Mouse (Mus musculus): ENCODE results near the gene Rer1. TPM values are rescaled to one million over a fixed set of nuclear protein-coding genes. Genes with fewer than 3 reads are reported as not detected.
A peak's percentile ranks its signal among the peaks of the same experiment; 100 is the strongest.

The Rer1 gene
- polyA plus RNA-seq, 1 experiment from 2014 or later: 184 TPM

DNA sequence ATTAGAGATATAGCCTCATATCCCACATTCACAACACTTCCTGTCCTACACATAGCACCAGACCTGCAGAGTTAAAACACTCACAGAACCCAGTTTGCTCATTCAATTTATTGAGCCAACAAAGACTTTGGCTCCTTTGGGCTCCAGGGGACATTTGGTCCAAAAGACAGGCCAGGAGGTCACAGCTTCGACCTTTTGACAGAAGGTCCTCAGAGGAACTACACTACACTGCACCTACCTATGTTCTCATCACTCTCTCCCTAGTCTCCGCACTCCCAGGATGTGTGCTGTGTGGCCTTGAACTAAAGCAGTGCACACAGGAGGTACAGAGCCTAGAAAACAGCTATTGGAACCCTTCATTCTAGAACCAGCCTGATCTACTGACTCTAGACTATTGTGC lies 10.4 kb downstream of the Rer1 start:
- DNase-seq (ENCODE audit: low spot score): no peak

DNA sequence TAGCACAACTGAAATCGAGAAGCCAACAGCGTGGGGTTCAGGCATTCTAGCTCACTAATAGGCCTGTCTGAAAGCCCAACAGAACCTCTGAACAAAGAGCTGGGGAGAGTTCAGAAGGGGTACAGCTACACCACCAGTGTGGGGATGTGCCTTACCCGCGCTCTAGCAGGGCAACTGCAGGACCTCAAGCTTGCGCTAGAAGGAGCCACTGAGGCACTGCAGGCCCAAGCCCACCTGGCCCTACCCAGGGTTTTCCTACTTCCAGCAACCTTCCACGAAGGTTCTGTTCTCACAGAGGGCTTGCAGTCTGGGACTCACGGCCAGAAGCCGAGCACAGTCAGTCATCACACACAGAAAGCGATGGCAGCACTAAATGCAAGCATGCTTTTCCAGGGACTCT lies 11.0 kb downstream of the Rer1 start:
- DNase-seq (ENCODE audit: low spot score): no peak

DNA sequence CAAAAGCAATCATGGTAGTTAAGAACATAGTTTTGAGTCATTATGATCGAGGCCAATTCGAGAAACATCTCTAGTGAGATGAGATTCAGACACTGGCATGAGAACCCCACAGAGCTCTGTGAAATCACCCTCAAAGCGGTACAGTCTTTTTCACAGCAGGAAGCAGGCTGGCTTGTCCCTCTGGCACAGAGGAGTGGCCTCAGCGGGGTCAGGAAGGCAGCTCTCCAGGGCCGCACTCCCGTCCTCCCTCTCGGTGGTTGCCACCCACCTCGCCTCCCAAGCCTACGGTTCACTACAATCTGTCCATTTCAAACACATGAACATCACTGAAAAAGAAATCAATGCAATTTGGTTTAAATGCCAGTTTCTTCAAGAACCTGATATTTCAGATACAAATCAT lies 11.8 kb downstream of the Rer1 start:
- no peak for DNase-seq (ENCODE audit: low spot score)

DNA sequence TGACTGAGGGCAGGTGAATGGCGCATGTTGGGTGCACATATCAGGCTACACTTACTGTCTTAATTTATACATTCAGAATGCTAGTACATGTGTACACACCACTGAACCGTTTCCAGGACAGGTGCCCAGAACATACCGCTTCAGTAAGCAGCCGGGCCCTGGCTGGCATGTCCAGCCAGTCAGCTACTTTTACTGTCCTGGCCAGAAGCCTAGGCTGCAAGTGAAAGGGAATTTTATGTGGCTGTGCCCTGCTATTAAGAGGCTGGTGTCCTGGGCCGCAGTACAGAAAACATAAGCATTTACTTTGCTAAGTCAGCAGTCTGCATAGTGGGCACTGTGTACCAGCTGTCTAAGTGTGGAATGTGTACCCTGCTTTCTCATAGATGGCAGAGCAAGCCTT lies 15.3 kb downstream of the Rer1 start:
- no peak for DNase-seq (ENCODE audit: low spot score)

DNA sequence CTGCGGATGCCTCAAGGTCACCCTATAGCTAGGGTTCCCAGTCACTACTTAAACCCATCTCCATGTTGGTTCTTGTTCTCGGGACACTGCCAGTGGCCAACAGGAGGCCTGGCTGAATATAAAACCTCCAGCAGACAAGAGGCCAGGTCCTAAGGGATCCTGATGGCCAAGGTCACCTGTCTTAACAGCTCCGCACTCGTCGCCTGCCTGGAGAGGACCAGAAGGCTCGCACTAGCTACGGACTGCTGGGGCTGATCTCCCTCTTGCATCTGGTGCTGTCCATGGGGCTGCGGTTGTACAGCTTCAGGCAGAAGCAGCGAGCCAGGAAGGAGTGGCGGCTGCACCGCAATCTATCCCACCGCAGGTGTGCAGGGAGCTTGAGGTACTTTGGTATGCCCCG lies 16.0 kb downstream of the Rer1 start:
- DNase-seq (ENCODE audit: low spot score): no peak

DNA sequence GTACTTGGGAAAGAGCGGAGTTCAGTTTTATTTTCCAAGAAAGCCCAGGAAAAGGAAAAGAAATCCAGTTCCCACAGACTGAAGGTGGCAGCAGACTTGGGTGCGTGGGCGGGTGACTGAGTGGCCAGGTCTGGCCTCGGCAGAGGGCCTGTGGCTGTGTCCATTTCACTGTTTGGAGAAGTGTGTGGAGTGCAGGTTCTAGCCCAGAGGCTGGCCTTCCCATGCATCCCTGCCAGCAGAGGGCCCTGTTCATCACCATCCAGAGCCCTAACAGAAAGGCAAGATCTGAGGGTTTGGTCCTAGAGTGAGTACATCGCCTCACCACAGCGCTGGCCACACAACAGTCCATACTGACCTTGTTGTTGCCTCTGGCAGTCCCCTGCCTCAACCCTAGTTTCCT lies 17.0 kb downstream of the Rer1 start:
- no peak for DNase-seq (ENCODE audit: low spot score)

DNA sequence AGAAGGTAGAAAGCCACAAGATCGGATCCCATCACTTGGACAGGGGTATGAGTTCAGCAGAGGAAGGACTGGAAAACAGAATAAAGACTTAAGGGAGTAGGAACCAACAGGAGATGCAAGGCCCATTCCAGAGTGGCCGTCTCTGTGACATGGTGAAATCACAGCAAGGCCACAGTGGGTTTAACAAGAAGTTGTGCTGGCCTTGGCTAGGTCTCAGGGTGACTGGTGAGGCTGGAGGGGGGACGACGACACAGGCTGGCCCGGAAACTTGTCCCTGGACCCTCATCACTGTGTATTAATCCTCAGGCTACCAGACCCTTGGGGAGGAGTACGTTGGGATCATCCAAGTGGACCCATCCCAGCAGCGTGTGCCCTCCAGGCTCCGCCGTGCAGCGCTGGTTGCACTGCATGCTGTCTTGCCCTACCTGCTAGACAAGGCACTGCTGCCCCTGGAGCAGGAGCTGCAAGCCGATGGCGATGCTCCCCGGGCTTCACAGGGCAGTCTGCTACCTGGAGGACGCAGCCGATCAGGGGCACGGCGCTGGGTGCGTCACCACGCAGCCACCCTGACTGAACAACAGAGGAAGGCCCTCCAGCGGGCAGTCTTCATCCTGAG lies 17.7 kb downstream of the Rer1 start:
- DNase-seq (ENCODE audit: low spot score): no peak

DNA sequence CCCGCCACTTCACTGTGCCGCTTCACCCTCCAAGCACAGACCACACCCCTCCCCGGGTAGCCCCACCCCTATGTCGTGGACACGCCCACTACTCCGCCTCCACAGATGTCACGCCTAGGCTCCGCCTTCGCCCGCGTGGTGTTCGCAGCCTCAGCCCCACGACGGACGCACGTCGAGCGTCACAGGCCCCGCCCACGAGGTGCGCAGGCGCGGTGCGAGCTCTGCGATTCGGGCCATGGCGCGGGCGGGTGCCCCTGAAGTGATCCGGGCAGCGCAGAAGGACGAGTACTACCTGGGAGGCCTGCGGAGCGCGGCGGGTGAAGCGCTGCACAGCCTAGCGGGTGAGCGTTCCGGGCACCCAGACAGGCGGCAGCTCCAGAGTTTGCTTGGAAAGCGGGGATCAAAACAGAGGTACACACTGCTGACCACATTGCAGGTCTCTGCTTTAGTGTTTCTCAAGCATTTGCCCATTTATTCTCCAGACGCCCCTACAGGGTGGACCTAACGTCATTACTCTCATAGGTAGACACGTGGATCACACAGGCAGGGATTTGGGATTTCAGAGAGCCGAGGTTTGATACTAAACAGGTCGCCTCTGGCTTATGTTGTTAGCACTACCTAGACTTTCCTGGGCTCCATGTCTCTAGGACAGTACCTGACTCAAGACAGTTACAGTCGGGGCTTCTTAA lies 19.2 kb downstream of the Rer1 start, which contains the start of gene Pex10:
TSS of gene Pex10 (plus strand) at position 183 of the 689 bp plus-strand sequence.
- DNase-seq (ENCODE audit: low spot score): peak; percentile 99

DNA sequence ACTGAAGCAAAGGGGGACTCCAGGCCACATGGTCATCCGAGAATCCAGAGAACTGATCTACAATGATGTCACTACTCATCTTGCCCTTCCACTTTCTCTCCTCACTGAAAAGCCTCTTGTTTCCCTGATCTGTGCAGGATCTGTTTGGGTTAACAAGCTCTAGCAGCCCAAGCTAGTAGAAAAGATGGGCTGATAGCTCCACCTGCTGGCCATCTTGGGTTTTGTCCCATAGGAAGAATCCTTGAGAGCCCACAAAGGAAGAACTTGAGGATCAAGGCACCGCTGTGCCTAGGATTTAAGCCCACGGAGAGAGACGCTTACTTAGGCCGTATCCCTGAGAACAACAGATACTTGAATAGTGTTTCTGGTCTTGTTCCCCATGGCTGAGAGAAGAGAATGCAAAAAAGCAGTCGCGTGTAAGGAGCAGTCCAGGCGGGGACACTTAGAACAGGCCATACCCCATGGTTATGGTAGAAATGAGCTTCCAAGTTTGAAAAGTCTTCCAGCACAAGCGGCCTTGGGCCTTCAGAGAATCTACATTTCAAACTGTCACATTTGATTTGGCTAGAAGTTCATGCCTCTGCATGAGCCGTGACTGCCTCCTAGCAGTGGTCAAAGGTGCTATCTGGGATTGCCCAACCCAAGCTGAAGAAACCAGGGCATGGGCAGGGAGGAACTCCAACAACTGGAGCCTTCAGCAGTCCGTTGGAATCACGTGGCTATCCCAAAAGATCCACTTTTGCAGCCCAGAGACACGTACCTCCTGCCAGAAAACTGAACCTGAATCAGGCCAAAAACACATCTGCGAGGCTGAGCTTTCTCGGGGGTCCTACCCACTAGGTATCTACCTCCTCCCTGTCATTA lies 20.0 kb downstream of the Rer1 start:
- DNase-seq (ENCODE audit: low spot score): peak; percentile 86

DNA sequence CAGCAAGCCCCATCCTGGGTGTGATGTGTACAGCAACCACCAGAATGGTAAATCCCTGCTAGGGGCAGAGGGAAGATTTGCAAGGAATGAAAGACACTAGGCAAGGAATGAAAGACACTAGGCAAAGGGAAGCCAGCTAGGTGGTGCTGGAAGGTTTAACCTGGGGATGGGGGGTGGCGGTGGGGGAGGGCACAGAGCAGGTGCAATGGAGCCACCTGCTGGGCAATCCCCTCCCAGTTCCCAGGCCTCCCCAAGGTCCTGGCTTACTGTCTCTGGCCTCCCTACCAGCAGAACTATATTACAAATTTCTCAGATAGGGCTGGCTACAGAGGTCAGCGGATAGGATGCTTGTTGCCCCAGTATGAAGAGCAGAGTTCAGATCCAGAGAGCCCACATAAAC lies 21.7 kb downstream of the Rer1 start:
- DNase-seq (ENCODE audit: low spot score): no peak

DNA sequence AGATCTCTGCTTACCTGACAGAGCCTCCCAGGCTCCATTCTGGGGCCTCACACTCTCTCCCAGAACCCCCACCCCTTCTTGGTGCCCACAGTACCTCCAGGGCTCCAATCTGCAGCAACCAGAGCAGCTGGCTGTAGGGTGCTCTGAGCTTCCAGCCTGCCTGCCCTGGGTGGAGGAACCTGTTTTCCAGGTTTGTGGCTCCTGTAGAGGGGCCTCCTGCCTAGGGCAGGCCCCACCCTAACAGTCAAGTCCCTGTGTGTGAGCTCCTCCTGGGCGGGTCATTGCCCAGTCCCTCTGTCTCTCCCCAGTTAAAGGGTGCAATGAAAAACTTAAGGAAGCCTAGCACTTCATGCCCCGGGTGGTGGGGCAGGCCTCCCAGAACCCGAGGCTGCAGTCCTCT lies 22.3 kb downstream of the Rer1 start:
- no peak for DNase-seq (ENCODE audit: low spot score)

DNA sequence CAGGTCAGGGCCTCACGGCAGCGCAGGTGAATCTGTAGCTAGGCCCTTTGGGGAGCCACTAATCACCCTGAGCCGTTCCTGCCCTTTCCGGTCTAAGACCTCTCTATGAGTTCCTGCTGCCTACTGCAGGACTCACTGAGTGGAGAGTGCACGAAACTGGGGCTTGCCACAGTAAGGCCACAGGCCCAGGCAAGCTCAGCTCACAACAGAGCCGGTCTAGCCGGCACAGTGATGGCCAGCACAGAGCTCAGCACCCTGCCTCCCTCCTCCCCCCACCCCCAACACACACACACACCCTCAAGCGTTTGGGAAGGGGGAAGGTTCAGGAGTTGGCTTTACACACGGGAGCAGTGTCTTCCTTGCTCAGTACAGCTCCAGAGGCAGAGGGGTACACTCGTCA lies 27.9 kb downstream of the Rer1 start:
- DNase-seq (ENCODE audit: low spot score): no peak

DNA sequence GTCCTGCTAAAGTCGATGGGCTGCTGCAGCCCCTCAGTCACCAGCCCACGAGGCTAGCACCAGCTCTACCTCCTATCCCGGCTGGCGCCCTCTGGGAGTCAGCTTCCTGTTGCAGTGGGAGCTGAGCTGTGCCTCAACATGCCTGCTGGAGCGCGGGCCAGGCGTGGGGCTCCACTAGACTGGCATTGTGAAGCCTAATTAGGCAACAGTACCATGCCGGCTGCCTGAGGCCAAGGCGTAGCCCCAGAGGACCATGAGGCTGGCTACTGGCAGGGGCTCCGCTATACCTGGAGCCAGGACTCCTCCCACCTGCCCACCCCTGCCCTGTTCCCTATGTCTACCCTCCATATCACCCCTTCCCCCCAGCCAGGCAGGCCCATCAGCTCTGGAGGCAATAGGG lies 29.5 kb downstream of the Rer1 start, which contains the start of gene Plch2:
TSS of gene Plch2 (minus strand) at position 61 of the 400 bp plus-strand sequence.
- no peak for DNase-seq (ENCODE audit: low spot score)

DNA sequence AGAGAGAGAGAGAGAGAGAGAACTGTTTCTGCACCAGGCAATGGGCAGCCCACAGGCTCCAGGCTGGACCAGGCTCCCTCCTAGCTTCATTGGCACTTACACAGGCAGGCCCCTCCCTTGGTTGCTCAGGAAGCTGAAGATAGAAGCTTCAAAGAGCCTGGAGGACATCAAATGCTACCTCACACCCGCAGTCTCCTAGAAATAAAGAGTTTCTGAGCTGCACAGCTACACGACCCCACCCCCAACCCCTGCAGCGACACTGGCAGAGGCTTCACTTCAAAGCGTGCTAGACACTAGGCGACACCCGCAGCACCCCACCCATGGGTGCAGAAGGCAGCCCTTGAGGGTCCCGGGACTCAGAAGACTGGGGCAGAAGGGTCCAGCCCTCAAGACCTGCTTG lies 36.1 kb downstream of the Rer1 start:
- DNase-seq (ENCODE audit: low spot score): peak; percentile 77

DNA sequence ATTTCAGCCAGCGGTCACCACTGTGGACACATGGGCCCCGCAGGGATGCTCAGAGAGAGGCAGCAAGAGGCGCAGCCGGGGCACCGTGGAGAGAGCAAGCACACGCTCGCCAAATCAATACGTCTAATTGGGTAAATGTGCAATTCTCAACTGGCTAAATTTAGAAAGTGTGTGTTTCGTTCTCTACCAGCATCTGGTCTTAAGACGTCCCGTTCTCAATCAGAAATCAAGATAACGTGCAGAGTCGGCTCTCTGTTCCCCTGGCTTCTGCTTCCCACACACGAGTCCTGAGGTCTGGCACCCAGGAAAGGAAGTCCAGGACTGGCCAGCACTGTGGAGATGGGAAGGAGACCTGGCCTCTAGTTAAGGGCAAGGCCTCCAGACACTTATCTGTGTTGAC lies 39.5 kb downstream of the Rer1 start:
- DNase-seq (ENCODE audit: low spot score): no peak

DNA sequence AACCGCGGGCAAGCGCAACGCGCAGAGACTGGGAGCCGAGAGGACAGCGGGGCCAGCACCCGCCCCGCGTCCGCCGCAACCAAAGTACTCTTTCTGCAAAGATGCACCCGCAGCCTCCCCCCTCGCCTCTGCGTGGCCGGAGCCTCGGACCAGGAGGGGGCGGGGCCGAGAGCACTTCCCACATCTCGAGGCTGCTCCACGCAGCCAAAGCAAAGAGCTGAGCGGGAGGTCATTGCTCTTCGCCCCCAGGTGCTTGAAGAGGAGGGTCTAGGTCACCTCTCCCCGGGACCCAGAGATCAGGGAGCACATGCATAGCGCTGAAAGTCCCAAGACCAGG lies 42.9 kb downstream of the Rer1 start:
- no peak for DNase-seq (ENCODE audit: low spot score)

DNA sequence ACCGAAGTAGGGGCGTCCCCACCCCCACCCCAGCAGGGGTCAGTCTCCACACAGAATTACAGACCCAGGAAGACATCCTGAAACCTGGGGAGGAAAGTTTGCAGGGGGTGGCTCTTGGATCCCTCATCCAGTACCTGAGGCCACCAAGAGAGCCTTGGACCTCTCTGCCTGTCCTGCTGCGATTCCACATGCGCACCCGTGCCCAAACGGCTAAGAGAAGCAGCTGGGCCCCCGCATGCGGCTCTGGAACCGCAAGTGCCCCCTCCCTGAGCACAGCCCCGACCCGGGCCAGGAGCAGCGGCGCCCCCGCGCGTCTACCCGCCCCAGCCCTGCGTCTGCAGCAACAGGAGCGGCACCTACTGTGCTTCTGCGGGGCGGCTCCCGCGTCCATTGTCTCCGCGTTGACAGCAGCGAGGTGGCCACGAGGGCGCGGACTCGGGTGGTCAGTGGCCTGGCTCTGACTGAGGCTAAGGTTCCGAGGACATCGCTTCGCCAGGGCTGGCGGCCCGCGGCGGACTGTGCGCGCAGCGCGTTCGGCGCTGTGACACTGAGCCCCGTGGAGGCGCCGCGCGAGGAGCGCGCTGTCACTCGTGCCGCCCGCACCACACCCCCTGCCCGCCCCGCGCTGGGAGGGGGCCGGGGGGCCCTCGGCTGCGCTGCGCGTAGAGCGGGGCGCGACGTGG lies 43.4 kb downstream of the Rer1 start:
- no peak for DNase-seq (ENCODE audit: low spot score)

DNA sequence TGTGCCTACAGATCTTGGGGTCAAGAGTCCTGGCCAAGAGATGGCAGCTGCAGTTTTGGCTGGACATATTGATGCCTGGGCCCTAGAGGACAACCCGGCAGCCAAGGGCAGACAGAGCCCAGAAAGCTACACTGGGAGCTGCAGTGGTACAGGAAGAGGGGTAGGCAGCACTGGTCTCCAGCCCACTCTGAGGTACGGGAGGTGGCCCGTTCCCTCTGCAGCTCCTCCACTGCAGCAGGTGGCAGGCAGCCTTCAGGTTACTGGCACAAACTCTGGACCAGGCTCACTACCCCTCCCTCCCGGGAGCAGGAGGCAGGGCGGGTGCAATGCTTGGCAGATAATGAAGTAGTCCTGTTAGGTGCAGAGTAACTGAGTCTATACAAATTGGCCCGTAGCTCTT lies 45.5 kb downstream of the Rer1 start:
- no peak for DNase-seq (ENCODE audit: low spot score)

DNA sequence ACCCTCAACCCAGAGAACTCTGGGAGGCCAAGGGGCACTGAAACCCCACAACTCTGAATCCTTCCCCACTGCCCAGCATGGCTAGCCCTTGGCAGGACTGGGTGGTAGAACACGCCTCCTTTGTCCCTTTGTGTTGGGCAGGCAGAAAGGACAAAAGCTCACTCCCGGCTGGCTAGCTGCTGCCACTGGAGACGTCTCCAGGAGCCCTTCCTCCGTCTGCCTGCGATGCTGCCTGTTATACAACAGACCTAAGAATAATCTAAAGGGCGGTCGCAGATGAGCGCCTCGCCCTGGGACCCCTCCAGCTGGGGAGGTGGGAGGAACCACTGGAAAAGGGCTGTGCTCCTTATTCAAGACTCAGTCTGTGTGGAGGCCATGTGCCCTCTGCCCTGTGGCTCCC lies 46.0 kb downstream of the Rer1 start:
- DNase-seq (ENCODE audit: low spot score): no peak

DNA sequence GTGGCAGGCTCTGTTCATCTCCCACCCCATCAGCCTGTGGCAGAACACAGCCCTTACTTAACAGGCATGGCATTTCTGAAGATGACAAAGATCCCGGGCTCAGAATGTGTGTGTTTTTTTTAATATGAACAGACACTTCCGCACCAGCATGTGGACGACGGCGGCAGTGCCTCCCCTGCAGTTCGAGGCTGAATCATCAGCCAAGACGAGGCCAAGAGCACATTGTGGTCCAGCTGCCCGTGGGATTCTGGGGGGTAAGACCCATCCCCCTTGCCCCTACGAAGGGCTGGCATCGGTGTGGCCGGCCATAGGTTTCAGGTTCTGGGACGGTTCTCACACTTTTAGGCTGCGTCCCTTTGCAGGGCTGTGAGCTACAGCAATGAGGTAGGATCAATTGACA lies 51.4 kb downstream of the Rer1 start:
- DNase-seq (ENCODE audit: low spot score): no peak

DNA sequence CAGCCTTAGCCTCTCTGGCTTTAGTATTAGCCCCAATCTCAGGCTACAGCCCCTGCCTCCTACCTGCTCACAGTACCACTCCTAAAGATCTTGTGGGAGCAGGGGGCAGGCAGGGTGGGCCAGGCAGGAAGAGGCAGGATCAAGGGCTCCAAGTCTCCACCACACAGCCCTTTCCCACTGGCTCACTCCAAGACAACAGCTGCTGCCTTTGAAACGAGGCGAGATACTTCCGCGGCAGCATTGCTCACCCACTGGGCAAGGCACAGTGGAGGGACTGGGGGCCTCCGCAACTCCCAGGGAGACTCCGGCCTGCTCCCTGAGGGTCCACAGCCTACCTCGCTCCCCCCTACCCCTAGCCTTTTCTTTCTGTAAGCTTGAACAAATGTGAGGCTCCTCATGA lies 52.0 kb downstream of the Rer1 start:
- DNase-seq (ENCODE audit: low spot score): no peak

DNA sequence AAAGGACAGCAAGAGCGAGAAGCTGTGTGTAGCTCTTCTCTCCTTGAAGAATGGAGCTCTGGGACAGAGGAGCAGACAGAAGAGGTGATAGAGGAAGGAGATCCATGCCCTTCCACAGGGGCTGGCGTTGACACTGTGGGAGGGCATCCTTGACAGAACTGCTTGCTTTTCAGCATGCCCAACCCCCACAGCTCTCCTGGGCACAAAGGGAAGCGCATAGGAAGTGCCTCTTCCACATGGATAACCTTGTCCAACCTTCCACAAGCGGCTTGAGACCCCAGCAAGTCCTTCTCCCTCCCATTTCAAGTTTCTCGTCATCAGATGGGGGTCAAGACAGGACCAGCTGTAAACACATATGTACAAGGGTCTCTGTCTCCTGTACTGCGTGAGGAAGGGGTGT lies 53.1 kb downstream of the Rer1 start:
- DNase-seq (ENCODE audit: low spot score): no peak
